Mouse (Mus musculus): ENCODE data around the gene Adh6b. TPM values are rescaled to one million over a fixed set of nuclear protein-coding genes. Genes with fewer than 3 reads are reported as not detected.

The Adh6b gene
- polyA plus RNA-seq (2017; shearing (Covaris generic)), result not detected

GRCm38 (mm10) chr3:138341471-138341870 is at the start of gene Adh6b:
TSS of gene Adh6b (plus strand) at chr3:138341775.

GRCm38 (mm10) chr3:138312965-138313364 is 28.6 kb upstream of the Adh6b start, which contains the start of gene Adh6a:
TSS of gene Adh6a (plus strand) at chr3:138313286.

Other genes with a start within 250 kb of the Adh6b start
- 8.6 TPM for gene Trmt10a, start 198.3 kb upstream of the Adh6b start, polyA plus RNA-seq (2017; shearing (Covaris generic))
- gene Mttp, start 196.8 kb upstream of the Adh6b start, polyA plus RNA-seq (2017; shearing (Covaris generic)), result 3.1 TPM
- gene 4930579F01Rik, start 147.9 kb upstream of the Adh6b start, polyA plus RNA-seq (2017; shearing (Covaris generic)), result not detected
- not detected for gene Adh7, start 124.0 kb upstream of the Adh6b start, polyA plus RNA-seq (2017; shearing (Covaris generic))
- 2.4 TPM for gene Adh1, start 80.8 kb upstream of the Adh6b start, polyA plus RNA-seq (2017; shearing (Covaris generic))
- gene Adh6a, start 28.5 kb upstream of the Adh6b start, polyA plus RNA-seq (2017; shearing (Covaris generic)), result not detected
- gene Adh4, start 73.7 kb downstream of the Adh6b start, polyA plus RNA-seq (2017; shearing (Covaris generic)), result 1.0 TPM
- gene Adh5, start 101.3 kb downstream of the Adh6b start, polyA plus RNA-seq (2017; shearing (Covaris generic)), result 122 TPM
- gene Metap1, start 147.7 kb downstream of the Adh6b start, polyA plus RNA-seq (2017; shearing (Covaris generic)), result 39.0 TPM
- 236 TPM for gene Eif4e, start 184.4 kb downstream of the Adh6b start, polyA plus RNA-seq (2017; shearing (Covaris generic))

Data from effector memory CD4-positive, alpha-beta T cell, adult 5 months (primary cell).